In genomic region chr4:131786800-131787199, GRCm38 (mm10) we compare ENCODE assay signal across 25 mouse cellular contexts. TPM values are rescaled to one million over a fixed set of nuclear protein-coding genes. Genes with fewer than 3 reads are reported as not detected.
DNase-seq lines count a peak whose midpoint lies in the region; ATAC-seq and TF ChIP-seq lines count a peak whose summit lies in the region.
"Had no signal": no experiment of that assay in that cellular context is flagged by ENCODE, and none has a peak within 500 bp of the region (broad histone marks: within the 10 kb centered on the region; RNA-seq: fewer than 3 reads in every experiment).

No protein-coding gene starts in this region.

- H3K27me3 ChIP-seq in kidney, embryonic 16.5 days (ENCODE audit: insufficient read depth, low read length): no peaks in the 10 kb centered on the region
- no peaks in the 10 kb centered on the region for H3K27me3 ChIP-seq in lung, postnatal 0 days (replicated peaks; ENCODE audit: insufficient read depth, low read length)
- H3K27me3 ChIP-seq: limb, embryonic 13.5 days; neural tube, embryonic 15.5 days had no signal

- no peak overlapping the region for H3K4me3 ChIP-seq in kidney, embryonic 16.5 days (ENCODE audit: low read length)
- H3K4me3 ChIP-seq in lung, postnatal 0 days (ENCODE audit: low read depth, low read length): no peak overlapping the region
- H3K4me3 ChIP-seq: gastrocnemius, adult 2 months; limb, embryonic 13.5 days; neural tube, embryonic 15.5 days had no signal

- peaks cover under 1% of the 10 kb centered on the region for H3K4me1 ChIP-seq in kidney, embryonic 16.5 days (ENCODE audit: insufficient read depth, low read length)
- H3K4me1 ChIP-seq in lung, postnatal 0 days (ENCODE audit: insufficient read depth, low read depth, low read length): no peaks in the 10 kb centered on the region
- H3K4me1 ChIP-seq: limb, embryonic 13.5 days; neural tube, embryonic 15.5 days had no signal

- TF ChIP-seq EP300 in lung, postnatal 0 days (IDR thresholded peaks at IDR 0.05): no peak

- ATAC-seq in kidney, embryonic 16.5 days (ENCODE audit: low FRiP score, low TSS enrichment): no peak
- ATAC-seq in lung, postnatal 0 days: peak; percentile 95
- ATAC-seq: forebrain, embryonic 14.5 days; hindbrain, embryonic 16.5 days had no signal

- H3K9ac ChIP-seq in kidney, embryonic 16.5 days (replicated peaks; ENCODE audit: low read length): no peak overlapping the region
- H3K9ac ChIP-seq in lung, postnatal 0 days (replicated peaks; ENCODE audit: low read depth): no peak overlapping the region
- H3K9ac ChIP-seq: limb, embryonic 13.5 days; neural tube, embryonic 15.5 days had no signal

- H3K4me2 ChIP-seq in kidney, embryonic 16.5 days (replicated peaks; ENCODE audit: low read depth, low read length): no peak overlapping the region
- H3K4me2 ChIP-seq in lung, postnatal 0 days (replicated peaks; ENCODE audit: low read depth, low read length): no peak overlapping the region
- H3K4me2 ChIP-seq: limb, embryonic 13.5 days; liver, embryonic 11.5 days; neural tube, embryonic 15.5 days had no signal

- DNase-seq in kidney, adult 18-20 months: peak; percentile 11
- peak; percentile 23 to 58 for DNase-seq in kidney, postnatal 25 days
- peak; percentile 86 for DNase-seq in lung, postnatal 0 days (ENCODE audit: low spot score)
- peak; percentile 74 to 86 for DNase-seq in lung, postnatal 4 days
- no peak for DNase-seq in ovary, adult 18-20 months (ENCODE audit: low spot score)
- no peak for DNase-seq in c-Kit-positive CD71-positive TER-119-positive erythroid progenitor cells, embryonic 14.5 days (ENCODE audit: low spot score)
- DNase-seq: adrenal gland, postnatal 10 days; cerebellum, adult 11 months; cerebellum, adult 9-10 months; cerebellum, postnatal 36 days; gastrocnemius, adult 2 months; heart, postnatal 14 days; midbrain, embryonic 14.5 days; right cerebral cortex, postnatal 4 days; thymus, adult 18-20 months; thymus, postnatal 25 days had no signal

- no peaks in the 10 kb centered on the region for H3K9me3 ChIP-seq in kidney, embryonic 16.5 days (ENCODE audit: low read length)
- H3K9me3 ChIP-seq in lung, postnatal 0 days (ENCODE audit: low read length): no peaks in the 10 kb centered on the region
- H3K9me3 ChIP-seq: G1E; limb, embryonic 13.5 days; neural tube, embryonic 15.5 days had no signal

- no peak overlapping the region for H3K27ac ChIP-seq in kidney, embryonic 16.5 days (ENCODE audit: low read length)
- no peak overlapping the region for H3K27ac ChIP-seq in lung, postnatal 0 days (ENCODE audit: low read length)
- H3K27ac ChIP-seq: gastrocnemius, adult 2 months; kidney, postnatal 0 days; limb, embryonic 13.5 days; neural tube, embryonic 15.5 days; stomach, postnatal 0 days had no signal

- TF ChIP-seq CTCF in lung, postnatal 0 days (IDR thresholded peaks at IDR 0.05): no peak

- H3K36me3 ChIP-seq in kidney, embryonic 16.5 days (ENCODE audit: insufficient read depth, low read length): no peaks in the 10 kb centered on the region
- H3K36me3 ChIP-seq in lung, postnatal 0 days (ENCODE audit: insufficient read depth, low read length): no peaks in the 10 kb centered on the region
- H3K36me3 ChIP-seq: neural tube, embryonic 15.5 days had no signal

- WGBS in kidney, embryonic 16.5 days: 87% methylated on average over 7 of the region's 7 CpGs
- 56% methylated on average over 7 of the region's 7 CpGs for WGBS in lung, postnatal 0 days

RNA-seq across cellular contexts. Expression of gene Ptpru, which starts 51.3 kb away (rescaled TPM):
- polyA plus RNA-seq in kidney, embryonic 16.5 days (2015; fragmentation: Nextera tagmentation; extraction: Ambion mirVana): 33.5 and 37.0 TPM in 2 replicates
- 8.5 and 9.3 TPM in 2 replicates for polyA plus RNA-seq in lung, postnatal 0 days (2015; fragmentation: Nextera tagmentation; extraction: Ambion mirVana)

RNA-seq across cellular contexts. Expression of gene Mecr, which starts 56.5 kb away (rescaled TPM):
- 53.8 and 55.4 TPM in 2 replicates for polyA plus RNA-seq in kidney, embryonic 16.5 days (2015; fragmentation: Nextera tagmentation; extraction: Ambion mirVana)
- polyA plus RNA-seq in lung, postnatal 0 days (2015; fragmentation: Nextera tagmentation; extraction: Ambion mirVana): 20.6 and 21.2 TPM in 2 replicates

Comparison
In these comparisons a context has a peak if more than half of its experiments do, and no peak if none do; other contexts are left out.
1. DNase-seq: peak in kidney, adult 18-20 months (single experiment), kidney, postnatal 25 days (2 of 2), lung, postnatal 0 days (single experiment) and lung, postnatal 4 days (2 of 2); none in ovary, adult 18-20 months (single experiment) and c-Kit-positive CD71-positive TER-119-positive erythroid progenitor cells, embryonic 14.5 days (single experiment).